Mouse (Mus musculus): ENCODE measurements around the gene Fam198a. TPM values are rescaled to one million over a fixed set of nuclear protein-coding genes. Genes with fewer than 3 reads are reported as not detected.

Fam198a gene
- polyA plus RNA-seq, 1 experiment from 2014 or later, result 2.4 TPM

DNA sequence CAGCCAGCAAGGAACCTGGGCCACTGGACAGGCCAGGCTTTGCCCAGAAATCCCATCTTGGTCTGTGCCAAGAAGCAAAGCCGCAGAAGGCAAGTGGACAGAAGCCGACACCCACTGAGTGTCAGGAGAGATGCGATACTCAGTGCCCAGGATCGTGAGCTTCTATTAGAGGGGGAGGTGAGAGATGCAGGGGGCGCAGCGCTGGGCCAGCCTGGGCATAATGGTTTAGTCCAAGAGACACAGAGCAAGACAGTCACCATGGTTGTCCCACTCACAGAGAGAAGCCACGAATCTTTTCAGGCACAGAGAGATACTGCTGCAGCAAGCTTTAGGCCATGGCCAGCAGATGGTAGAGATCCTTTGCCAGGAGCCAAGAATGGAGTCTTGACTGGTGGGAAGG is 14.2 kb downstream of the Fam198a start:
- ATAC-seq (ENCODE audit: insufficient number of reproducible peaks, insufficient read depth, low FRiP score, low TSS enrichment, low read depth), result no peak; the same call in 1 of the 2 replicates
- H3K4me3 ChIP-seq, result no peak overlapping the region
- H3K27me3 ChIP-seq, result no peaks in the 10 kb centered on the region
- H3K27ac ChIP-seq, result no peak overlapping the region
- H3K4me2 ChIP-seq, result no peak overlapping the region
- H3K36me3 ChIP-seq, result no peaks in the 10 kb centered on the region
- 88% methylated on average over 7 of the region's 7 CpGs for WGBS
- H3K4me1 ChIP-seq, result peaks cover 9% of the 10 kb centered on the region
- no peaks in the 10 kb centered on the region for H3K9me3 ChIP-seq
- H3K9ac ChIP-seq, result no peak overlapping the region

DNA sequence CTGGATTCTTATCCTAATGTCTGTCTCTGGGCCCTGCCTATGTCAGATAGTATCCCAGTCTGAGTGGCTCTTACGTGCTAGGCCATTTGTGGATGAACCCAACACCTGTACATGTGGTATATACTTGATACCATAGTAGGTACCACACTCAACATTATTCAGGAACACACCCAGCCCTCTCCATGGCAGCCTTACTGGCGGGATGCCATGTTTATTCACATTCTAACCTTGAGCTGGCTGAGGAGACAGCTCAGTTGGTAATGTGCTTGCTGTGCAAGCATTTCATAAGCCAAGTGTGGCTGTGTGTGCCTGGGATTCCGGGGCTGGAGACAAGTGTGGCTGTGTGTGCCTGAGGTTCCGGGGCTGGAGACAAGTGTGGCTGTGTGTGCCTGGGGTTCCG is 17.5 kb downstream of the Fam198a start:
- Histone ChIP-seq H3K9me3 (no peaks in the 10 kb centered on the region), H3K4me2 (no peak overlapping the region), H3K27ac (peak overlapping the region; percentile 34), H3K9ac (no peak overlapping the region), H3K4me3 (no peak overlapping the region), H3K27me3 (no peaks in the 10 kb centered on the region), H3K36me3 (no peaks in the 10 kb centered on the region), H3K4me1 (peaks cover 14% of the 10 kb centered on the region; the same call in 1 of the 2 replicates)
- no peak for ATAC-seq (ENCODE audit: insufficient number of reproducible peaks, insufficient read depth, low FRiP score, low TSS enrichment, low read depth)
- 83% methylated on average over 5 of the region's 5 CpGs for WGBS

DNA sequence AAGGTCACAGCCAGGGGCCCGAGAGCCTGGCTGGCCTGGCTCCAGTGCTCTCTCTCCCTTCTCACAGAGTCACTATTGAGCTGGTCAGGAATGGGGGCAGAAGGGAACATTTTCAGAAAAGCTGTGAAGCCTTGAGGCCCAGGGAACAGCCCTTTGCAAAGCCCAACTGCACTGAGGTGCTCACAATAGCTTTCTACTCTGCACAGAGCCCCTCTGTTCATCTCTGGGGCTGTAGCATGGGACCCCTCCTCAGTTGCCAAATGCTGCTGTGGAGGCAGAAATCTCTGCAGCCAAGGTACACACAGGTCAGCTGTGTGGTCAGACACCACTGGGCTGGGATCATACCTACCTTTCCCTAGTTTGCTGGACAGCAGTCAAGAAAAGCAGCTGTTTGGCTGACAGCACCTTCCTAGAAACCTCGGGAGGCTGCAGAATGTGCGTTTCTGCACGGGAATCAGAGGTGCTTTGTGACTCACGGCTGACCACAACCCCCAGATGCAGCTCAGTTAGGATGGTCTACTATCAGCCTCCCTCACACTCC is 19.1 kb downstream of the Fam198a start:
- Histone ChIP-seq H3K36me3 (no peaks in the 10 kb centered on the region), H3K9ac (no peak overlapping the region), H3K4me2 (no peak overlapping the region), H3K27me3 (no peaks in the 10 kb centered on the region), H3K9me3 (no peaks in the 10 kb centered on the region), H3K4me1 (peaks cover 14% of the 10 kb centered on the region), H3K27ac (peak overlapping the region; percentile 63), H3K4me3 (no peak overlapping the region)
- no peak for ATAC-seq (ENCODE audit: insufficient number of reproducible peaks, insufficient read depth, low FRiP score, low TSS enrichment, low read depth)
- 56% methylated on average over 5 of the region's 5 CpGs for WGBS

DNA sequence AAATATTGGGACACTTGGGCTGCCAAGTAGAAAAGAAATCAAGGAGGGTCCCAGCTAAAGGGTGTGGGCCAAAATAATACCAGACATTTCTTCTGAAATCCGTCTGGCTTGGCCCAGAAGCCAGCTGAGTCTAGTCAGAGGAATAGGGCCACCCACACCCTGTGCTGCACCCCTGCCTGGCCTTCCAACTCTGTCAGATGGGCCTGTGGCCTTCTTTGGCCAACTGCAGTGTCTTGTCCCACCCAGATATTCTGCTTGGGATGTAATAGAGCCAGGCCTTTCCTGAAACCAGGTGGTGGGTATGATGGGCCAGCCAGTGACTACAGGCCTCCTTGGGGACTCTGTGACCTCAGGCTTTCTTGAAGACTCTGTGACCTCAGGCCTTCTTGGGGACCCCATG is 22.4 kb downstream of the Fam198a start:
- Histone ChIP-seq H3K9me3 (no peaks in the 10 kb centered on the region), H3K4me2 (no peak overlapping the region), H3K36me3 (no peaks in the 10 kb centered on the region), H3K9ac (no peak overlapping the region), H3K27ac (no peak overlapping the region), H3K27me3 (no peaks in the 10 kb centered on the region), H3K4me1 (peaks cover 14% of the 10 kb centered on the region), H3K4me3 (no peak overlapping the region)
- no peak for ATAC-seq (ENCODE audit: insufficient number of reproducible peaks, insufficient read depth, low FRiP score, low TSS enrichment, low read depth)
- WGBS, result 55% methylated on average over 1 of the region's 1 CpGs

DNA sequence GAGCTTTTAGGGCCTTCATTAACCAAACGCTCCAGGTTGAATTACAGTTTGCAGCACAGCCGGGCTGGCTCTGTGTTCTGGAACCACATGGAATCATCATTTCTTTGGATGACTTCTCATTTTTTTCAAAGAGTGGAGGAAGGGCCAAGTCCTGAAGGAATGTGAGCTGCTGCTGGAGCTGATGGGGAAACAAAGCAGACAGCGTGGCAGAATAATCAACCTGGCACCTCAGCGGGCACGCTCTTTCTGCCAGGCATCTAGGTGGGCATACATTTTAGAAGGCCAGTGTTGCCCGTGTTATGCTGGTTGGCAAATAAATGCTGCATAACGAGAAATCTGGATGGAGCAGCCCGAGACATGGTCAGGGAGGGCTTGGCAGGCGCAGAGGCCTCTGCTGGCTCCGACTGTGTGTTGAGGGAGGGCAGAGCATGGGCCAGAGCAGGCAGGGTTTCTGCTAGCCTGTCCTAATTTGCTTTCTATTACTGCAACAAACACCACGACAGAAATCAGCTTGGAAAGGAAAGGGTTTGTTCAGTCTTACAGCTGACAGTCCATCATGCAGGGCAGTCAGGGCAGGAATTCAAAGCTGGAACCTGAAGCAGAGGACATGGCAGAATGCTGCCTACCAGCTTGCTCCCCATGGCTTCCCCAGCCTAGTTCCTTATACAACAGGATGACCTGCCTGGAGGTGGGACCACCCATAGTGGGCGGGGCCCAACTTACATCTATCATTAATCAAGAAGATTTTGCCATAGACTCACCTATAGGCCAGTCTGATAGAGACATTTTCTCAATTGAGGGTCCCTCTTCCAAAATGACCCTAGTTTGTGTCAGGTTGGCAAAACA is 23.6 kb downstream of the Fam198a start:
- 84% methylated on average over 12 of the region's 12 CpGs for WGBS
- no peaks in the 10 kb centered on the region for H3K27me3 ChIP-seq
- peaks cover 14% of the 10 kb centered on the region for H3K4me1 ChIP-seq
- H3K9me3 ChIP-seq, result no peaks in the 10 kb centered on the region
- H3K9ac ChIP-seq, result no peak overlapping the region
- ATAC-seq (ENCODE audit: insufficient number of reproducible peaks, insufficient read depth, low FRiP score, low TSS enrichment, low read depth), result no peak
- H3K36me3 ChIP-seq, result no peaks in the 10 kb centered on the region
- H3K4me2 ChIP-seq, result no peak overlapping the region
- no peak overlapping the region for H3K4me3 ChIP-seq
- no peak overlapping the region for H3K27ac ChIP-seq

DNA sequence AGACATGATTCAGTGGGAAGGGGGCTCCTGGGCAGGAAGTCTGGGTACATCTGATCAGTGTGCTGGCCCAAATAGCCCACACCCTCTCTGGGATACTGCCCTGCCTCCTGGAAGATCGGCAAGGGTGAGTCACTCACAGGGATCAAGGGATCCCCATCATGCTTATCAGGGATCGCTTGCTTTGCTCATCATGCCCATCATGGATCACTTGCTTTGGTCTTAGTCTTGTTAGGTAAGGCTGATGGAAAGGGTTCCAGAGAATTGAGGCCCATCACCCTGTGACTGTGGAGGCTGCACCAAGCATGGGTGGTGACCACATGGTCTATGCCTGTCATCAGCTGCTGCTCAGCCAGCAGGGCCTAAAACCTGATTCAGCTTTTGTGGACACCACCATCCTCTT is 24.5 kb downstream of the Fam198a start:
- no peak for ATAC-seq (ENCODE audit: insufficient number of reproducible peaks, insufficient read depth, low FRiP score, low TSS enrichment, low read depth)
- no peak overlapping the region for H3K9ac ChIP-seq
- peaks cover 8% of the 10 kb centered on the region for H3K4me1 ChIP-seq
- no peaks in the 10 kb centered on the region for H3K27me3 ChIP-seq
- H3K27ac ChIP-seq, result no peak overlapping the region
- H3K9me3 ChIP-seq, result no peaks in the 10 kb centered on the region
- H3K36me3 ChIP-seq, result no peaks in the 10 kb centered on the region
- no peak overlapping the region for H3K4me2 ChIP-seq
- WGBS, result 81% methylated on average over 2 of the region's 2 CpGs
- no peak overlapping the region for H3K4me3 ChIP-seq

DNA sequence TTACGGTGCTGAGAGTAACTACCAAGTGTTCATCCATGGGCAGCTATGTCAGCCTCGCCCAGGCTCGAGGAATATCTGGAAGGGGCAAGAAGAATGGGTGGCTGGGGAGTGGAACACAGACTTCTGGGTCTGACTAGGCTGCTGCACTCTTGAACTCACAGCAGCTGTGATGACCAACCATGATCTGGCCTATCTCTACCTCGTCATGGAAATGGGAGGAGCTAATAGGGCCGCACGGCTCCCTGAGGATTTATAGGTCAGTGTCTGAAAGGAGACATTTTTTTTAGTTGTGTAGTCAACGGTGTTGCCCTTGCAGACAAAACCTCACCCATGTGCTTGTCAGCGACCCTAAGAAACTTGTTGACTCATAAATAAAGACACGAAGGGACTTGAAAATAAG is 30.3 kb downstream of the Fam198a start:
- no peak for ATAC-seq (ENCODE audit: insufficient number of reproducible peaks, insufficient read depth, low FRiP score, low TSS enrichment, low read depth)
- H3K9ac ChIP-seq, result no peak overlapping the region
- H3K4me3 ChIP-seq, result no peak overlapping the region
- H3K27me3 ChIP-seq, result no peaks in the 10 kb centered on the region
- WGBS, result 87% methylated on average over 9 of the region's 9 CpGs
- H3K9me3 ChIP-seq, result no peaks in the 10 kb centered on the region
- no peak overlapping the region for H3K27ac ChIP-seq
- peaks cover 17% of the 10 kb centered on the region for H3K36me3 ChIP-seq
- no peak overlapping the region for H3K4me2 ChIP-seq
- H3K4me1 ChIP-seq, result peaks cover 6% of the 10 kb centered on the region; the same call in 1 of the 2 replicates

DNA sequence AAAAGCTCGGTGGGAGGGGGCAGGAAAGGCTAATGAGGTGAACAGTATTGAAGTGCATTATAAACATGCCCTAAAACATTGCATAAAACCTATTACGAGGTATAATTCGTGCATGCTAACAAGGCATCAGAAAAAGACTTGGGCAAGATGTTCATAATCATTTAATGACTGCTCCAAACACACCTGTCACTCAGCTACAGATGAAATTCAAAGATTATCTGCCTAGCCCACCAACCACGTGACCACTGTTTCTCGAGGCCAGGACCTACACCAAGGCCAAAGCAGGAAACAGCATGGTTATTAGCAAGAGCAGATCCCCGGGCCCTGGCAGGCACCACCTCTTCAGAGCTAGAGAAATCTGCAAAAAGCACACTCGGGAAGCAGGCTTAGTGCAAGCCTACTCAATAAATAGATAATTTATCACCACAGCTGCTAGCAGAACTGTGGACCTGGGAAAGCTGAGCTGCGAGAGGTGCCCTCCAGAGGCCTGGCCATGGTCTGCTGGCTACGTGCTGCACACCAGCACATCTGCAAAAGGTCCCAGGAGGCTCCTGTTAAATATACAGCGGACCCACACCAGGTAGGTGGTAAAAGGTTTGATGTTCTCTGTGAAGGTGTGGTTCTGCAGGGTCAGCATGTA is 30.8 kb downstream of the Fam198a start:
- no peak for ATAC-seq (ENCODE audit: insufficient number of reproducible peaks, insufficient read depth, low FRiP score, low TSS enrichment, low read depth)
- no peak overlapping the region for H3K9ac ChIP-seq
- H3K4me1 ChIP-seq, result peaks cover 6% of the 10 kb centered on the region; the same call in 1 of the 2 replicates
- no peak overlapping the region for H3K4me3 ChIP-seq
- 82% methylated on average over 10 of the region's 10 CpGs for WGBS
- no peak overlapping the region for H3K4me2 ChIP-seq
- H3K36me3 ChIP-seq, result peaks cover 17% of the 10 kb centered on the region
- no peaks in the 10 kb centered on the region for H3K9me3 ChIP-seq
- no peak overlapping the region for H3K27ac ChIP-seq
- H3K27me3 ChIP-seq, result no peaks in the 10 kb centered on the region

DNA sequence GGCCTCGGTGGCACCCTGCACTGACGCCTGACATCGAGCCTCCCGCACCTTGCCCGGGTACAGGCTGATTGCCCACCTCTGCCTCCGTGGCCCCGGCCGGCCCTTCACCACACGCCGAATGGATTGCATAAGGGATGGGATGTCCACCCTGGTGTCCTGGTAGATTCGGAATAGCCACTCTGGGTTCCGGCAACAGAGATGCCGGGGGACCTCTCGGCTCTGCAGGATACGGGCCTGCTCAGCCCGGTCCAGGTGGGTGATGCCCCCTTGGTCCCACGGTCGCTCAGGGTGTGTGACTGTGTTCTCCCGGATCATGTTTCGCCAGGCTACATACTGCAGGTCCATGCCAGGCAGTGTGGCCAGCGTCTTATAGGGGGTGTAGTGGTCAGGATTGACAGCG is 31.4 kb downstream of the Fam198a start:
- Histone ChIP-seq H3K27ac (no peak overlapping the region), H3K36me3 (peaks cover 17% of the 10 kb centered on the region), H3K4me3 (no peak overlapping the region), H3K9me3 (no peaks in the 10 kb centered on the region), H3K4me1 (peaks cover 6% of the 10 kb centered on the region; the same call in 1 of the 2 replicates), H3K27me3 (no peaks in the 10 kb centered on the region), H3K9ac (no peak overlapping the region), H3K4me2 (no peak overlapping the region)
- WGBS, result 95% methylated on average over 22 of the region's 22 CpGs
- ATAC-seq (ENCODE audit: insufficient number of reproducible peaks, insufficient read depth, low FRiP score, low TSS enrichment, low read depth), result no peak

DNA sequence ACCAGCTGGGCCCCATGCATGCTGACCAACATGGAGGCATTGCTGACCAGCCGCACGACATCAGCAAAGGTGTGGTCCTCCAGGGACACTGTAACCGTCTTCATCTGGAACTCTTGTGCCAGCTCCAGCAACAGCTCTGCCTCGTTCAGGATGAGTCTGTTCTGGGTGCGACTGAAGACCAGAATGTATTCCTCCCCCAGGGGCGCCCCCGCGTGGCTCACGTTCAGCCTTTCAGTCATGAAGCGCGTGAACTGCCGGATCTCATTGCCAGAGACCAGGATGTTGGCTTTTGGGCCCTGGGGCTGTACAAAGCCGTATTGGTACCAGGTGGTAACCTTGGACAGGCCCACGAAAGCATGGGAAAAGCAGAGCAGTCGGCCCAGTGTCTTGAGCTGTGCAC is 31.9 kb downstream of the Fam198a start:
- WGBS, result 90% methylated on average over 15 of the region's 15 CpGs
- ATAC-seq (ENCODE audit: insufficient number of reproducible peaks, insufficient read depth, low FRiP score, low TSS enrichment, low read depth), result no peak

DNA sequence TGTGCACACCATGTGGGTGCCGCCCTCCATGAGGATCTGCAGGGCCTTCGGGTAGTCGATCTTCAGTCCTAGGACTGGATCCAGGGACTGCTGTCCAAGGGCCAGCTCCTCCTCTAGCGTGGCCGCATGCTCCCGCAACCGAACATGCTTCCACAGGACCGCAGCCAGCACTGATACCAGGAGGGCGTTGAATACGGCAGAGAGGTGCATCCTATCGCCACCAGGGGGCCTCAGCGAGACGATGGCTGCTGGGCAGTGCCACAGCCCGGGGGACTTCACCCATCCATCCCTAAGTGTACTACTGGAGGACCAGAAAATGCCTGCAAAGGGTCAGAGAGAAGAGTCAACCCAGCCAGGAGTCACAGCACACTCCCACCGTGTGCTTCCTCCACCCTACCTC is 32.7 kb downstream of the Fam198a start:
- WGBS, result 61% methylated on average over 15 of the region's 15 CpGs
- Histone ChIP-seq H3K9ac (no peak overlapping the region), H3K4me2 (no peak overlapping the region), H3K4me1 (peaks cover 6% of the 10 kb centered on the region; the same call in 1 of the 2 replicates), H3K4me3 (no peak overlapping the region), H3K36me3 (peaks cover 17% of the 10 kb centered on the region), H3K27me3 (no peaks in the 10 kb centered on the region), H3K27ac (no peak overlapping the region), H3K9me3 (no peaks in the 10 kb centered on the region)
- ATAC-seq (ENCODE audit: insufficient number of reproducible peaks, insufficient read depth, low FRiP score, low TSS enrichment, low read depth), result 0 out of 2 replicates have a peak, but pooled peaks have one; percentile 21

More for the DNA sequence above, 31.9 kb downstream of the Fam198a start:
- Histone ChIP-seq H3K4me3 (no peak overlapping the region), H3K4me2 (no peak overlapping the region), H3K9ac (no peak overlapping the region), H3K9me3 (no peaks in the 10 kb centered on the region), H3K27ac (no peak overlapping the region), H3K4me1 (peaks cover 6% of the 10 kb centered on the region; the same call in 1 of the 2 replicates), H3K27me3 (no peaks in the 10 kb centered on the region), H3K36me3 (peaks cover 17% of the 10 kb centered on the region)

Data from embryonic facial prominence, embryonic 13.5 days (tissue).